Mouse (Mus musculus) stomach, postnatal 0 days (tissue): ENCODE measurements around the gene Gm42791.

Source experiments
- CTCF ChIP-seq: IDR thresholded peaks from 2 replicates; pipeline ENCODE4 v1.5.1; 2016; ENCODE audit warnings: antibody characterized with exemption, low read depth, mild to moderate bottlenecking, moderate library complexity
- EP300 ChIP-seq: optimal IDR thresholded peaks from 2 replicates; pipeline ENCODE3; 2016; ENCODE audit warnings: antibody characterized with exemption

- TF ChIP-seq CTCF (no peak), EP300 (no peak)
Observed at GRCm38 (mm10) chr5:148885821-148886609, 108.9 kb downstream of the Gm42791 start.
